Mouse (Mus musculus) embryonic facial prominence, embryonic 14.5 days (tissue): ENCODE results near the gene Rras. TPM values are rescaled to one million over a fixed set of nuclear protein-coding genes. Genes with fewer than 3 reads are reported as not detected.

Experiments
- ATAC-seq: fragments of 200-750 bp; cut with Nextera tagmentation; 2 replicates; pipeline ENCODE4 v1.8.0; 2017; ENCODE audit warnings: low read depth, moderate number of reproducible peaks, moderate TSS enrichment
- DNase-seq: peaks from one replicate; pipeline ENCODE4 v3.0.0-alpha.2; 2015; ENCODE audit warnings: low spot score
- H3K27ac ChIP-seq: fragments of 300-500 bp; sonication (generic); replicated peaks from 2 replicates; pipeline ENCODE4 v1.5.1; 2014; ENCODE audit warnings: low read depth, mild to moderate bottlenecking, low read length, moderate library complexity
- H3K27me3 ChIP-seq: fragments of 300-500 bp; sonication (generic); replicated peaks from 2 replicates; pipeline ENCODE4 v1.6.1; 2014; ENCODE audit warnings: low read length; ENCODE audit not compliant: control insufficient read depth, insufficient read depth
- H3K36me3 ChIP-seq: fragments of 300-500 bp; sonication (generic); 2 replicates; pipeline ENCODE4 v1.6.1; 2014; ENCODE audit warnings: low read length, mixed read lengths; ENCODE audit not compliant: control insufficient read depth, insufficient read depth
- H3K4me1 ChIP-seq: fragments of 300-500 bp; sonication (generic); 2 replicates; pipeline ENCODE4 v1.6.1; 2014; ENCODE audit warnings: antibody characterized with exemption, low read length; ENCODE audit not compliant: control insufficient read depth, insufficient read depth
- H3K4me2 ChIP-seq: fragments of 300-500 bp; sonication (generic); 2 replicates; pipeline ENCODE4 v1.6.1; 2014; ENCODE audit warnings: low read depth, mild to moderate bottlenecking, low read length, moderate library complexity, mixed read lengths
- H3K4me3 ChIP-seq: fragments of 300-500 bp; sonication (generic); 2 replicates; pipeline ENCODE4 v1.5.1; 2014; ENCODE audit warnings: low read depth, mild to moderate bottlenecking, low read length
- H3K9ac ChIP-seq: fragments of 300-500 bp; sonication (generic); 2 replicates; pipeline ENCODE4 v1.6.1; 2014; ENCODE audit warnings: low read depth, mild to moderate bottlenecking, low read length, moderate library complexity, mixed read lengths
- H3K9me3 ChIP-seq: fragments of 300-500 bp; sonication (generic); 2 replicates; pipeline ENCODE4 v1.6.1; 2016; ENCODE audit warnings: low read length; ENCODE audit not compliant: control insufficient read depth
- WGBS: fragments of 180-500 bp; shearing (Covaris S2); extraction: QIAGEN DNeasy Blood & Tissue Kit; methylation state at CpG from one replicate; pipeline ENCODE4 v1.1.7; 2014; 5-methylcytosine and 5-hydroxymethylcytosine counted together
- polyA plus RNA-seq: library from polyadenylated mRNA; unstranded; fragments of >200 nt; fragmentation: Nextera tagmentation; extraction: Ambion mirVana; gene quantifications from 2 replicates; pipeline ENCODE4 v1.2.1, GENCODE M21; 2014

Gene Rras
- polyA plus RNA-seq, 1 experiment from 2014 or later, result 52.3 TPM

- no peaks in the 10 kb centered on the region for H3K27me3 ChIP-seq
- ATAC-seq, result peak; percentile 41
- 2% methylated on average over 16 of the region's 16 CpGs for WGBS
- peak overlapping the region; percentile 99 for H3K27ac ChIP-seq
- peak overlapping the region; percentile 80 for H3K4me2 ChIP-seq
- peak overlapping the region; percentile 91 for H3K9ac ChIP-seq
- H3K4me3 ChIP-seq, result peak overlapping the region; percentile 92
- no peaks in the 10 kb centered on the region for H3K9me3 ChIP-seq
- H3K4me1 ChIP-seq, result no peaks in the 10 kb centered on the region
- DNase-seq, result peak; percentile 97
- peaks cover 47% of the 10 kb centered on the region for H3K36me3 ChIP-seq
These were observed 33.3 kb downstream of the Rras start for GRCm38 (mm10) chr7:45050945-45051600.

- Histone ChIP-seq H3K9me3 (no peaks in the 10 kb centered on the region), H3K9ac (peak overlapping the region; percentile 91), H3K27me3 (no peaks in the 10 kb centered on the region), H3K4me2 (peak overlapping the region; percentile 80), H3K36me3 (peaks cover 42% of the 10 kb centered on the region), H3K4me3 (peak overlapping the region; percentile 92), H3K27ac (peak overlapping the region; percentile 99), H3K4me1 (no peaks in the 10 kb centered on the region)
- under 1% methylated on average over 13 of the region's 13 CpGs for WGBS
- peak; percentile 33 for DNase-seq
- ATAC-seq, result no peak
These were observed 33.8 kb downstream of the Rras start for GRCm38 (mm10) chr7:45051601-45051974.

- Histone ChIP-seq H3K4me3 (peak overlapping the region; percentile 92), H3K9ac (peak overlapping the region; percentile 91), H3K36me3 (peaks cover 34% of the 10 kb centered on the region), H3K27ac (peak overlapping the region; percentile 99), H3K27me3 (no peaks in the 10 kb centered on the region), H3K9me3 (no peaks in the 10 kb centered on the region), H3K4me1 (no peaks in the 10 kb centered on the region), H3K4me2 (peak overlapping the region; percentile 80)
- no peak for ATAC-seq
- peak; percentile 39 for DNase-seq
- under 1% methylated on average over 29 of the region's 38 CpGs for WGBS
These were observed 34.6 kb downstream of the Rras start for GRCm38 (mm10) chr7:45052181-45052861.

GRCm38 (mm10) chr7:45052862-45053116 is 35.0 kb downstream of the Rras start, which contains the start of gene Prr12:
Gene Prr12 (minus strand): TSS chr7:45052881.
- H3K4me3 ChIP-seq, result peak within 1 kb of the TSS; percentile 92
- H3K9me3 ChIP-seq, result no peaks in the 10 kb centered on the region
- H3K27me3 ChIP-seq, result no peaks in the 10 kb centered on the region

GRCm38 (mm10) chr7:45053117-45053930 is 35.6 kb downstream of the Rras start:
- no peaks in the 10 kb centered on the region for H3K9me3 ChIP-seq
- peaks cover 24% of the 10 kb centered on the region for H3K36me3 ChIP-seq
- peak overlapping the region; percentile 91 for H3K9ac ChIP-seq
- no peaks in the 10 kb centered on the region for H3K27me3 ChIP-seq
- WGBS, result under 1% methylated on average over 38 of the region's 59 CpGs
- DNase-seq (peak; percentile 92), ATAC-seq (peak; percentile 51)
- H3K4me1 ChIP-seq, result no peaks in the 10 kb centered on the region
- H3K4me3 ChIP-seq, result peak overlapping the region; percentile 92
- peak overlapping the region; percentile 99 for H3K27ac ChIP-seq
- peak overlapping the region; percentile 80 for H3K4me2 ChIP-seq

More at GRCm38 (mm10) chr7:45052862-45053116, 35.0 kb downstream of the Rras start, which contains the start of gene Prr12:
- H3K4me1 ChIP-seq, result no peaks in the 10 kb centered on the region
- H3K4me2 ChIP-seq, result peak within 1 kb of the TSS; percentile 80
- ATAC-seq (no peak; the same call in 1 of the 2 replicates), DNase-seq (no peak)
- H3K36me3 ChIP-seq, result peaks cover 30% of the 10 kb centered on the region
- peak within 1 kb of the TSS; percentile 99 for H3K27ac ChIP-seq
- peak within 1 kb of the TSS; percentile 91 for H3K9ac ChIP-seq
- WGBS, result 0% methylated on average over 7 of the region's 18 CpGs

GRCm38 (mm10) chr7:45053931-45054510 is 36.3 kb downstream of the Rras start:
- no peaks in the 10 kb centered on the region for H3K9me3 ChIP-seq
- peak overlapping the region; percentile 92 for H3K4me3 ChIP-seq
- peak overlapping the region; percentile 99 for H3K27ac ChIP-seq
- peaks cover 17% of the 10 kb centered on the region for H3K36me3 ChIP-seq
- no peaks in the 10 kb centered on the region for H3K27me3 ChIP-seq
- peak overlapping the region; percentile 80 for H3K4me2 ChIP-seq
- H3K9ac ChIP-seq, result peak overlapping the region; percentile 91
- ATAC-seq (peak; percentile 96), DNase-seq (peak; percentile 100)
- 1% methylated on average over 11 of the region's 33 CpGs for WGBS
- no peaks in the 10 kb centered on the region for H3K4me1 ChIP-seq

GRCm38 (mm10) chr7:45056329-45056971 is 38.7 kb downstream of the Rras start:
- WGBS, result 64% methylated on average over 14 of the region's 14 CpGs
- H3K27me3 ChIP-seq, result no peaks in the 10 kb centered on the region
- H3K9me3 ChIP-seq, result no peaks in the 10 kb centered on the region
- no peak overlapping the region for H3K4me2 ChIP-seq
- no peak overlapping the region for H3K4me3 ChIP-seq
- H3K27ac ChIP-seq, result no peak overlapping the region
- no peaks in the 10 kb centered on the region for H3K36me3 ChIP-seq
- ATAC-seq (no peak), DNase-seq (no peak)
- H3K9ac ChIP-seq, result no peak overlapping the region
- H3K4me1 ChIP-seq, result peaks cover 2% of the 10 kb centered on the region; the same call in 1 of the 2 replicates

- no peak overlapping the region for H3K4me2 ChIP-seq
- no peak overlapping the region for H3K4me3 ChIP-seq
- DNase-seq, result no peak
- H3K27ac ChIP-seq, result no peak overlapping the region
- no peaks in the 10 kb centered on the region for H3K9me3 ChIP-seq
- peaks cover 6% of the 10 kb centered on the region; the same call in 1 of the 2 replicates for H3K4me1 ChIP-seq
- no peaks in the 10 kb centered on the region for H3K36me3 ChIP-seq
- no peaks in the 10 kb centered on the region for H3K27me3 ChIP-seq
- H3K9ac ChIP-seq, result no peak overlapping the region
- ATAC-seq, result no peak
These were observed 39.2 kb downstream of the Rras start for GRCm38 (mm10) chr7:45056972-45057348.
